Mouse (Mus musculus) ES-Bruce4 (cell line): ENCODE data around the gene Grb14. TPM values are rescaled to one million over a fixed set of nuclear protein-coding genes. Genes with fewer than 3 reads are reported as not detected.
A peak's percentile ranks its signal among the peaks of the same experiment; 100 is the strongest.

Experiments used
- H3K27ac ChIP-seq: 2 replicates; pipeline ENCODE4 v1.5.1; 2012; ENCODE audit warnings: low read length, inconsistent platforms; ENCODE audit not compliant: insufficient read depth
- H3K27me3 ChIP-seq: 2 replicates; pipeline ENCODE4 v1.6.1; 2012; ENCODE audit warnings: mild to moderate bottlenecking, low read length, inconsistent platforms; ENCODE audit not compliant: control insufficient read depth, poor library complexity, insufficient read depth, severe bottlenecking
- H3K36me3 ChIP-seq: 2 replicates; pipeline ENCODE4 v1.6.1; 2012; ENCODE audit warnings: inconsistent platforms, mild to moderate bottlenecking, low read length, moderate library complexity; ENCODE audit not compliant: control insufficient read depth, poor library complexity, insufficient read depth, severe bottlenecking
- H3K4me1 ChIP-seq: one replicate; pipeline ENCODE4 v1.8.1; 2011; ENCODE audit warnings: low read length; ENCODE audit not compliant: control insufficient read depth, insufficient read depth
- H3K4me3 ChIP-seq: 2 replicates; pipeline ENCODE4 v1.5.1; 2011; ENCODE audit warnings: low read depth, mild to moderate bottlenecking, low read length
- H3K9ac ChIP-seq: 2 replicates; pipeline ENCODE4 v1.6.1; 2012; ENCODE audit warnings: low read depth, mild to moderate bottlenecking, inconsistent platforms; ENCODE audit not compliant: poor library complexity, severe bottlenecking
- H3K9me3 ChIP-seq: replicated peaks from 2 replicates; pipeline ENCODE4 v1.6.1; 2012; ENCODE audit warnings: mild to moderate bottlenecking, low read length, inconsistent platforms; ENCODE audit not compliant: control insufficient read depth, poor library complexity, insufficient read depth, severe bottlenecking
- CTCF ChIP-seq: IDR thresholded peaks from one replicate; pipeline ENCODE4 v1.8.1; 2011; ENCODE audit warnings: low read depth, low read length
- EP300 ChIP-seq: IDR thresholded peaks from 2 replicates; pipeline ENCODE4 v1.6.1; 2011; ENCODE audit warnings: low read depth, low read length; ENCODE audit not compliant: insufficient read depth
- POLR2A ChIP-seq: IDR thresholded peaks from one replicate; pipeline ENCODE4 v1.8.1; 2011; ENCODE audit warnings: low read length; ENCODE audit not compliant: insufficient read depth
- polyA plus RNA-seq: library from polyadenylated mRNA; stranded (reverse); fragments of >200 nt; gene quantifications from 2 replicates; pipeline ENCODE4 v1.2.4, GENCODE M21; 2011; ENCODE audit warnings: low read depth; ENCODE audit not compliant: missing spikeins, insufficient read depth, insufficient read length

The Grb14 gene
- polyA plus RNA-seq, 1 experiment: 3.4 TPM

DNA sequence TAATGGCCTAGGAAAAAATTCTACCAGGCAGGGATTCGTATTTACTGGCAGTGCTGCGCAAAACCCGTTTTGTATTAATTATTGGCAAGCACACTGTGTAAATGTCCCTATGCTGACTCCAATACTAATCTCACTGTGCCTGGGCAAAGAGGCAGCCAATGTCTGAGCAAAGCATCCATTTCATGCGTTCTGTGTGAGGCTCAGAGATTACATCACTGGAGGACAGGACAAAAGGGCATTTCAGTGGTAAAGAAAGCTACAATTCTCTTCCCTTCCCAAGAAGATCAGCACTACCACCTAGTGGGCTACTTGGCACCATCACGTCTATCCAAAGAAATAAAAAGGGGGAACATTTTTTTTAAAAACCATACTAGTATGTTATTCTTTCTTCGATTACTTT is 109.3 kb downstream of the Grb14 start:
- no peak overlapping the region for H3K27ac ChIP-seq
- no peaks in the 10 kb centered on the region for H3K36me3 ChIP-seq
- no peaks in the 10 kb centered on the region for H3K27me3 ChIP-seq
- no peak overlapping the region for H3K4me3 ChIP-seq
- H3K4me1 ChIP-seq: no peaks in the 10 kb centered on the region
- H3K9ac ChIP-seq: no peak overlapping the region
- TF ChIP-seq CTCF: no peak
- TF ChIP-seq POLR2A: no peak
- TF ChIP-seq EP300: no peak
- no peaks in the 10 kb centered on the region for H3K9me3 ChIP-seq

DNA sequence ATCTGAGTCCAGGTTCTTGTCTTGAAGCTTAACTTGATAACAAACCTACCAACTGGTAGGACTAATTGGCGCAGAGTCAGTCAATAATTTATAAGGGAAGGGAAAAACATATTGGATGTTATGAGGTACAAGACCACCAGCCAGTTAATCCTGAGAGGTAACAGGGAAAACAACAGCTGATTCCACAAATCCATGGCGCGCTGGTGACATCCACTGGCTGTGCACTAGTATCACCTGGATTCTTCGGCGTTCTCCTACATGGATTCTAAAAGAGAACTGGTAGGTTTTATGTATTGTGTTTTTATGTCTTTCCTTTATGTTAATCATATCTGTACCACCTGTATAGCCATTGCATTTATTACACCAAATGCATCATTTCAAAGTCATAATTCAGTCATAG is 119.9 kb downstream of the Grb14 start:
- Histone ChIP-seq H3K27ac (no peak overlapping the region), H3K27me3 (no peaks in the 10 kb centered on the region), H3K4me1 (no peaks in the 10 kb centered on the region), H3K36me3 (no peaks in the 10 kb centered on the region), H3K4me3 (no peak overlapping the region), H3K9me3 (no peaks in the 10 kb centered on the region), H3K9ac (no peak overlapping the region)
- TF ChIP-seq CTCF: peak; percentile 1
- no peak for TF ChIP-seq POLR2A

DNA sequence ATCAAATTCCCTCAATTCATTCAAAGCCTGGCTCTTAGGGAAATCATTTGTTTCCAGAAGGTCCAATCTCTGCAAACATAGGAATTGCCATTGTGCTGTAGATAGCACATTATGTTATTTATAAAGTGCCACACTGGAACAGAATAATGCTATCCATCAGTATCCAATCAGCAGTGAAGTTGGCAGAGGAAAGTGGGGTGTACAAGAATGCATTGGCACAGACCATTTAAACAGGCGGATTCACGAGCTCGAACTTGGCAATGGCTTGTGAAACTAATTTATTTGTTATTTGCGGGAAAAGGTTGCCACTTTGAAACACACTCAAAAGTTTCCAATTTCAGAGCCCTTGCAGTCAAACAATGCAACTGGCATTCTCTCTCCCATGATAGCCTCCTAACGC is 126.9 kb downstream of the Grb14 start:
- Histone ChIP-seq H3K27ac (no peak overlapping the region), H3K36me3 (no peaks in the 10 kb centered on the region), H3K27me3 (no peaks in the 10 kb centered on the region), H3K9ac (no peak overlapping the region), H3K9me3 (no peaks in the 10 kb centered on the region), H3K4me1 (no peaks in the 10 kb centered on the region), H3K4me3 (no peak overlapping the region)
- TF ChIP-seq CTCF: no peak
- TF ChIP-seq EP300: no peak
- no peak for TF ChIP-seq POLR2A

DNA sequence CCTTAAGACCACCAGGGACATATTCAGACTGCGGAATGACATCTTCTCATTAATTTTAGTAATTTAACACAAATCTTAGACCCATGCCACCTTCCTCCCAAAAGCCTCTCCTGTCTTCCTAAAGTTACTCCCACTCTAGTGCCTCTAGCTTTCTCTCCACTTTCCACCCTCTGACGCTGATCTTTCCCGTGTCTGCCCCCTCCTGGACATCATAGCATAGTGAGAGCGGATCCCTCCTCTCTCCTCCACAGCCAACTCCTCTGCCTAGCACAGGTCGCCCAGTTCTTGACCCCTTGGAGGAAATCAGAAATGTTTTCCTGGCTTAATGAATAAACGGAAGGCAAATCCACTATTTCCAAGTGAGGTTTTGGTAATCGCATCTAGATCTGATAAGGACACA is 131.6 kb downstream of the Grb14 start:
- Histone ChIP-seq H3K9ac (no peak overlapping the region), H3K9me3 (no peaks in the 10 kb centered on the region), H3K27ac (no peak overlapping the region), H3K27me3 (no peaks in the 10 kb centered on the region), H3K4me3 (no peak overlapping the region), H3K4me1 (no peaks in the 10 kb centered on the region), H3K36me3 (no peaks in the 10 kb centered on the region)
- TF ChIP-seq CTCF (peak; percentile 30), POLR2A (no peak)

DNA sequence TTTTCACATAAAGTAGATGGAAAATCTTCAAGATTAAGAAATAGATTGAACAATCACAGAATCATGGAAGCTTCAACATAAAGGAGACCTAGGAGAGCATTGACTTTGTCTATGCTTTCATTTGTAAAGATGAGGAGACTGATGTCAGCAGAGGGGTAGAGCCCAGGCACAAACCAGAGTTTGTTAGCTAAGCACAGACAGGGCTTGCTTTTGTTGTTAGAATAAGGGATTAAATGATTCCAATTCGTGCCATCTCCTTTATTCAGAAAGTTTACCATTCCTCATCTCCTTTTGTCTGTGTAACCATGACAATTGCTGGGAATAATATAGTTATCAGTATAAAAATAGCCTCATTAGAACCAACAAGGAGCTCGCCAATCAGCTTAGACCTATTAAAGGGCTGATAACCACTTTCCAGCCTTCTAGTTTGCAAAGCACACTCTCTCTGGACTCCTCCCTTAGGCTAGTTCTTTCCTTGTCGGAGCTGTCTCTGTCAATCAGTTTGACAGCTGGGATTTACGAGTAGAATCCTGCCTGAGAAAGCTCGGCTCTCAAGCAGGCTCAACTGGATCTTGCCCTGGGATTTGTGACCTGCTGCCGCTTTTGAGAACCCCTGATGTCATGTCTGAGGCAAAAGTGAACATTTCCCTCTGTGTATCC is 137.6 kb downstream of the Grb14 start:
- Histone ChIP-seq H3K4me1 (no peaks in the 10 kb centered on the region), H3K27me3 (no peaks in the 10 kb centered on the region), H3K9me3 (no peaks in the 10 kb centered on the region), H3K9ac (no peak overlapping the region), H3K36me3 (no peaks in the 10 kb centered on the region), H3K27ac (no peak overlapping the region), H3K4me3 (no peak overlapping the region)
- no peak for TF ChIP-seq CTCF
- TF ChIP-seq EP300: no peak
- TF ChIP-seq POLR2A: no peak

DNA sequence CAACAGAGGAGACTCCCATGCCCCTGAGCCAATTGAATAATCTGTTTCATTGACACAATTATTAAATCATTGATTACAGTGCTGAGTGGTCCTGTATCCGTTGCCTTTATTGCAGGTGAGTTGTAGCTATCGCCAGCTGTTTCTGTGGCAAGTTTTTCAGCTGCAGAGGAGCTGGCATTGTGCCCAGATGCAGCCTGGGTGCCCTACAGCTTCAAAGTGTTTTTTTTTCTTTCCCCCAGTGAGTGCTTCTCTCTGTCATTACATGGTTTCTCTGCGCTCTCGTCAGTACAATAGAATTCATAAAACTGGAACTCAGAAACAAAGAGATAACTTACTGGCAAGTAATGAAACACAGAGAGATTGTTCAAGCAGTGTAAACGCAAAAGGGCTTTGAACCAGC is 139.1 kb downstream of the Grb14 start:
- Histone ChIP-seq H3K27ac (no peak overlapping the region), H3K9me3 (no peaks in the 10 kb centered on the region), H3K9ac (no peak overlapping the region), H3K27me3 (no peaks in the 10 kb centered on the region), H3K4me1 (no peaks in the 10 kb centered on the region), H3K36me3 (no peaks in the 10 kb centered on the region), H3K4me3 (no peak overlapping the region)
- TF ChIP-seq EP300 (no peak), POLR2A (no peak), CTCF (no peak)

DNA sequence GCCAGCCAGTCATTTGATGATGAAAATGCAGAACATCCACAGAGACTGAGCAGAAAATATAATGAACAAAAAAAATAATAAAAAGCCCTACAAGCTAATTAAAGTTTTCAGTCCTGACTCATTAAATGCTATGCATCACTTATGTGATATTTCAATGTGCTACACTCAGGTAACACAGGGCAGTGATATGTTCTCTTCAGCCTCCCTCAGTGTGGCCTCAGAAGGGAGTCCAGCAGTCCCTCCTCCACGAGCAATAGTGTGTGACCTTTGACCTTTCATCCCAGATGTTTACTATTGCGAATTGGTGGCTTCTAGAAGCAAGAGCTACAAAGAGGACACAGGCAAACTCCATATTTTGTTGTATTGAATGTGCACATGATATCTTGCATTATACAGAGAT is 146.5 kb downstream of the Grb14 start:
- H3K9me3 ChIP-seq: no peaks in the 10 kb centered on the region
- H3K36me3 ChIP-seq: no peaks in the 10 kb centered on the region
- no peak overlapping the region for H3K9ac ChIP-seq
- H3K27me3 ChIP-seq: no peaks in the 10 kb centered on the region
- no peak overlapping the region for H3K4me3 ChIP-seq
- no peaks in the 10 kb centered on the region for H3K4me1 ChIP-seq
- H3K27ac ChIP-seq: no peak overlapping the region
- TF ChIP-seq EP300 (no peak), POLR2A (no peak), CTCF (no peak)

Other genes starting within 250 kb of the Grb14 start
- gene Cobll1, start 214.4 kb upstream of the Grb14 start, polyA plus RNA-seq: 7.4 and 7.7 TPM in 2 replicates